Mouse (Mus musculus) intestine, postnatal 0 days (tissue): ENCODE results near the gene 1700011L22Rik. TPM values are rescaled to one million over a fixed set of nuclear protein-coding genes. Genes with fewer than 3 reads are reported as not detected.

Experiments
- ATAC-seq: fragments of 200-750 bp; cut with Nextera tagmentation; 2 replicates; pipeline ENCODE4 v1.8.0; 2017; ENCODE audit warnings: mild to moderate bottlenecking, moderate TSS enrichment, moderate library complexity
- H3K27ac ChIP-seq: fragments of 300-500 bp; sonication (generic); 2 replicates; pipeline ENCODE4 v1.5.1; 2014; ENCODE audit warnings: mild to moderate bottlenecking, low read depth, low read length, moderate library complexity
- H3K27me3 ChIP-seq: fragments of 300-500 bp; sonication (generic); replicated peaks from 2 replicates; pipeline ENCODE4 v1.6.1; 2014; ENCODE audit warnings: low read length, mixed read lengths; ENCODE audit not compliant: control insufficient read depth, insufficient read depth
- H3K36me3 ChIP-seq: fragments of 300-500 bp; sonication (generic); 2 replicates; pipeline ENCODE4 v1.6.1; 2014; ENCODE audit warnings: mild to moderate bottlenecking, moderate library complexity; ENCODE audit not compliant: control insufficient read depth, insufficient read depth
- H3K4me1 ChIP-seq: fragments of 300-500 bp; sonication (generic); replicated peaks from 2 replicates; pipeline ENCODE4 v1.6.1; 2014; ENCODE audit warnings: antibody characterized with exemption, low read length, mixed read lengths; ENCODE audit not compliant: control insufficient read depth, insufficient read depth
- H3K4me2 ChIP-seq: fragments of 300-500 bp; sonication (generic); replicated peaks from 2 replicates; pipeline ENCODE4 v1.6.1; 2014; ENCODE audit warnings: low read depth, mild to moderate bottlenecking, moderate library complexity
- H3K4me3 ChIP-seq: fragments of 300-500 bp; sonication (generic); 2 replicates; pipeline ENCODE4 v1.5.1; 2014; ENCODE audit warnings: low read depth, low read length
- H3K9ac ChIP-seq: fragments of 300-500 bp; sonication (generic); 2 replicates; pipeline ENCODE4 v1.6.1; 2014; ENCODE audit warnings: mild to moderate bottlenecking, low read depth, low read length
- H3K9me3 ChIP-seq: fragments of 300-500 bp; sonication (generic); 2 replicates; pipeline ENCODE4 v1.6.1; 2016; ENCODE audit warnings: mixed run types; ENCODE audit not compliant: control insufficient read depth
- CTCF ChIP-seq: sonication (generic); IDR thresholded peaks from 2 replicates; pipeline ENCODE4 v1.5.1; 2016; ENCODE audit warnings: low read depth, mild to moderate bottlenecking, control low read depth, antibody characterized with exemption, moderate library complexity
- WGBS: fragments of 180-500 bp; shearing (Covaris S2); extraction: QIAGEN DNeasy Blood & Tissue Kit; methylation state at CpG from one replicate; pipeline ENCODE4 v1.1.7; 2014; 5-methylcytosine and 5-hydroxymethylcytosine counted together
- polyA plus RNA-seq: library from polyadenylated mRNA; unstranded; fragments of >200 nt; fragmentation: Nextera tagmentation; extraction: Ambion mirVana; gene quantifications from 2 replicates; pipeline ENCODE4 v1.2.1, GENCODE M21; 2015

1700011L22Rik gene
- polyA plus RNA-seq, 1 experiment from 2014 or later: not detected

DNA sequence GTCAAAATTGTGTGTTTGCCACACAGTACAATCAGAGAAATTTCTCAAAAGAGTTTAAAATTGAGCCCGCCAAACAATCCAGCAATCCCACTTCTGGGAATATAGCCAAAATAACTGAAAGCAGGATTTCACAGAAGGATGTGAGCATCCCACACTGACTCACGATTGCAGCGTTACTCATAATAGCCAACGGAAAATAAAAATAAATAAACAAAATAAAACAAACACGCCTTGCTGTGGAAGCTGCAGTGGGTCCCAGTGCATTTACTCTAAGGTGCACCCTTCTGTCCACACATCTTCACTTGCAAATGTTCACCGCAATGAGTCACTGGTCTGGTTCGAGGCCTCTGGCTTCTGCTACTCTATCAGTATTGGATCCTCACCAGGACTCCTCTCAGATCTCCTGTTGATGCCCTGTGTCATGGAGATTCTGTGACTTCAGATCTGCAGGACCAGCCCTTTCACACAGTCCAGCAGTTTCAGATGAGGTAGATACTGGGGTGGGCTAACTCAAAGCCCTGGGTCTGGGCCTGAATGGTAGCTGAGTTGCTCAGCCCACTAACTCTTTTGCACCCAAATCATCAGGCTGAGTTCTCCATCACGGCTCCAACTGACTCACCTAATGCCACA lies 7.8 kb upstream of the 1700011L22Rik start:
- no peak overlapping the region for H3K27ac ChIP-seq
- H3K4me1 ChIP-seq: no peaks in the 10 kb centered on the region
- no peaks in the 10 kb centered on the region for H3K27me3 ChIP-seq
- TF ChIP-seq CTCF: no peak
- no peaks in the 10 kb centered on the region for H3K9me3 ChIP-seq
- H3K36me3 ChIP-seq: no peaks in the 10 kb centered on the region
- H3K4me3 ChIP-seq: no peak overlapping the region
- 70% methylated on average over 8 of the region's 8 CpGs for WGBS
- no peak overlapping the region for H3K9ac ChIP-seq
- no peak overlapping the region for H3K4me2 ChIP-seq
- no peak for ATAC-seq

DNA sequence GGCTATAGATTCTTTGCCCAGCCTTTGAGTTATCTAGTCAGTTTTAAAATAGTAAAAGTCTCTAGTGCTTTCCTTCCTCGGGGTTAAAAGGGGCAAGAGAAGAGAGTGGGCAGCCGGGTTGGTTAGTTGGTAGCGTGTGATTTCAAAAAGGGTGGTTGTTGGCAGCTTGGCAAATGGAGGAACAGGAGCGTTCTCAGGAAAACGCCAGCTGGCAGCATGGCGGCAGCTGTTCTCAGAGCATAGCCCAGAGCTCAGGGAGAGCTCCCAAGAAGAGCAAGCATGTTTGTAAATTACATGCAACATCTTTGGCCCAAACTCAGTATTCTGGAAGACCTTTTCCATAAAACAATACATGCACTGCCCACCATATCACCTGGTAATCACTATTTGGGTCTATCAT lies 5.4 kb upstream of the 1700011L22Rik start:
- no peaks in the 10 kb centered on the region for H3K4me1 ChIP-seq
- no peaks in the 10 kb centered on the region for H3K36me3 ChIP-seq
- ATAC-seq: no peak
- no peak overlapping the region for H3K4me2 ChIP-seq
- WGBS: 90% methylated on average over 6 of the region's 6 CpGs
- H3K27me3 ChIP-seq: no peaks in the 10 kb centered on the region
- no peaks in the 10 kb centered on the region for H3K9me3 ChIP-seq
- H3K4me3 ChIP-seq: no peak overlapping the region
- H3K27ac ChIP-seq: no peak overlapping the region
- H3K9ac ChIP-seq: no peak overlapping the region
- TF ChIP-seq CTCF: no peak

DNA sequence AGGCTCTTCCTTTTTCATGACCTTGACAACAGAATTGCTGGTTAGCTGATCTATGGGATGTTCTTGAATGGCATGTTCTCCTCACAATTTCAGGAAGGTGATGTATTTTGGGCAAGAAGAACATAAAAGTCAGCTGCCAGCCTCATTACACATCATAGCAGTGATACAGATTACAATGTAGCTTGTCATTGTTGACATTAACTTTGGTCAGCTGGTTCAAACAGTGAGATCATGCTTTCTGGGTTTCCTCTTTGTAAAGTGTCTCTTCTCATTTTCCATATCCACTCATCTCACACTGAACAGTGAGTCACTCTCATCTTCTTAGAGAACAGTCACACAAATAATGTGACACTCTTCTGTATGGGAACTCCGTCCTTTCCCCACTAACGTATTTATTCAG lies 4.9 kb downstream of the 1700011L22Rik start:
- no peak for ATAC-seq
- H3K9me3 ChIP-seq: no peaks in the 10 kb centered on the region
- H3K4me1 ChIP-seq: no peaks in the 10 kb centered on the region
- H3K4me2 ChIP-seq: no peak overlapping the region
- H3K4me3 ChIP-seq: no peak overlapping the region
- WGBS: 69% methylated on average over 2 of the region's 2 CpGs
- H3K36me3 ChIP-seq: no peaks in the 10 kb centered on the region
- H3K27ac ChIP-seq: no peak overlapping the region
- H3K27me3 ChIP-seq: no peaks in the 10 kb centered on the region
- H3K9ac ChIP-seq: no peak overlapping the region
- no peak for TF ChIP-seq CTCF

DNA sequence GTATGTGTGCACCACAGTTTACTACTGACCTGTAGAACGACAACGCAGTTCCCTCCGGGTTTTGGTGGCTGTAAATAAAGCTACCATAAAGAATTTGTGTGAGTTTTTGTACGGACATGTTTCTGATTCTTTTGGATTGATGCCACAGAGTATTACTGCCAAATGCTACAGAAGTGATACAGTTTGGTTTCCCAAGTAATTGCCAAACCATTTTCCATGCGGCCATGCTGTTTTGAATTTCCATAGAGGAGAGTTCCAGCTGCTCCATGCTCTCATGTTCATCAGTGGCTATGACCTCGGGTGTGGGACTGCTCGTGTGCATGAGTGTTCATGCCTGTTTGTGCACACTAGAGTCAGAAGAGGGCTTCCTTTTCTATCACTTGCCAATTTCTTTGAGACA lies 8.4 kb downstream of the 1700011L22Rik start:
- Histone ChIP-seq H3K9ac (no peak overlapping the region), H3K36me3 (no peaks in the 10 kb centered on the region), H3K4me1 (no peaks in the 10 kb centered on the region), H3K9me3 (no peaks in the 10 kb centered on the region), H3K4me3 (no peak overlapping the region), H3K4me2 (no peak overlapping the region), H3K27ac (no peak overlapping the region), H3K27me3 (no peaks in the 10 kb centered on the region)
- ATAC-seq: no peak
- TF ChIP-seq CTCF: no peak
- WGBS: 79% methylated on average over 7 of the region's 7 CpGs

DNA sequence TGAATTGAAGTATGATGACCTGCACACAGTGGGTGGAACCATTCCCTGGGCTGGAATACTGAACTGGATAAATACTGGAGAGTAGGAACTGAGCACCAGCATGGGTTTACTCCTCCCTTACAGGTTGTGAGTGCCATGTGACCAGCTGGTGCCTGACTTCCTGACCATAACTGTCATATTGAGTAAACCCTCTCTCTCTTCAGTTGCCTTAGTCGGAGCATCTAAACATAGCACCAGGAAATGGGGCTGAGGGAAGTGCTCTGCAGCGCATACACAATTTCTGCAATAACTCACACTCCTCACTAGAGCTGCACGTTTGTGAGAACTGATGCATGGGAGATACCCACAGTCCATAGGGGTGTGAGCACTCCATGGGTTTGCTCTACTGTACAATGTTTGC lies 9.1 kb downstream of the 1700011L22Rik start:
- Histone ChIP-seq H3K4me1 (no peaks in the 10 kb centered on the region), H3K4me2 (no peak overlapping the region), H3K4me3 (no peak overlapping the region), H3K27ac (no peak overlapping the region), H3K27me3 (no peaks in the 10 kb centered on the region), H3K36me3 (no peaks in the 10 kb centered on the region), H3K9me3 (no peaks in the 10 kb centered on the region), H3K9ac (no peak overlapping the region)
- 69% methylated on average over 3 of the region's 3 CpGs for WGBS
- TF ChIP-seq CTCF: no peak
- no peak for ATAC-seq

DNA sequence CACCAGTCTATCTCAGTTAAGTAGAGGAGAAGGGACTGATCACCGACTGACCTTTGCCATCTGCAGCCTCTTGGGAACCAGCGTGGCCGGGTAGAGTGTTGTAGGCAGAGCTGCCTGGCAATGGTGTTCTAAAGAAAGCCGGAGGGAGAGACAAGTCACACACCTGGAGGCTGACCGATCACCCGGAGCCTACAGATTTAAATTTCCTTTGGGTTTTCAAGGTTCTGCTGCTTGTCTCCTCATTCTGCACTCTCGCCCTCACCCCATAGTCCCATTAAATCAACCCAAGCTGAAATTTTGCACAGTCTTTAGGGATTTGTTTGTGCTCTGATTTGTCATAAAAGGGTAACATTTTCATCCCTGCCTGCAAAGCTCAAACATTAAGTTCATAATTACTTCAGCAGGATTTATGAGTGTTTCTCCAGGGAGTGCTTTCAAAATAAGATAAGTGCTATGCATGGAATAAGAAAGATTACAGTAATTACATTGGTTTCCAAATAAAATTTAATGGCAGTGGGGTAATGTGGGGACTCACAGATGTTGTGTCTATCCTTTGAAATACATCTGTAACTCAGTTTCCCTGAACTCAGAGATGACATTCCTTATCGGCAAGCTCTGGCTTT lies 19.0 kb downstream of the 1700011L22Rik start:
- H3K9ac ChIP-seq: no peak overlapping the region
- no peaks in the 10 kb centered on the region for H3K4me1 ChIP-seq
- H3K4me2 ChIP-seq: no peak overlapping the region
- no peak overlapping the region for H3K27ac ChIP-seq
- H3K4me3 ChIP-seq: no peak overlapping the region
- H3K27me3 ChIP-seq: no peaks in the 10 kb centered on the region
- no peak for ATAC-seq
- WGBS: 82% methylated on average over 8 of the region's 8 CpGs
- H3K36me3 ChIP-seq: no peaks in the 10 kb centered on the region
- no peaks in the 10 kb centered on the region for H3K9me3 ChIP-seq
- no peak for TF ChIP-seq CTCF
